Mouse (Mus musculus): Measurements from ENCODE around the gene Rbfox2.

Rbfox2 gene

DNA sequence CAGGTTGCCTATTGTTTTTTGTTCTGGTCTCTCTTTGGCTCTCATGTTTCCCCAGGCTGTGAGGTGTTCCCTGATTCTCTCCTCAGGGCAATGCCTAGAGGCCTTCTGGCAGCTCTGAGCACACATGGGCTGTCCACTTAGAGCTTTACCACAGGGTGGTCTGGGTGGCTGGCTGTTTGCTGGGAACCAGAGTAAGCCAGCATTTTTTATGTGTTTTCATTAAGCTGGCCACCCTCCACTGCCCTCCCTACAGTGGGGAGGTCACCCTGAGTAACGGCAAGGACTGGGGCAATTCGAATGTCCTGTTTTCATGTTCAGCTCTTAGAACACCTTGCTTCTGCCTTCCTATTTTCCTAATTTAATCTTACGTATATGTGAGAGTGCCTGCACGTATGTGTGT is 24.6 kb upstream of the Rbfox2 start:
- no peak for DNase-seq (ENCODE audit: low spot score)

DNA sequence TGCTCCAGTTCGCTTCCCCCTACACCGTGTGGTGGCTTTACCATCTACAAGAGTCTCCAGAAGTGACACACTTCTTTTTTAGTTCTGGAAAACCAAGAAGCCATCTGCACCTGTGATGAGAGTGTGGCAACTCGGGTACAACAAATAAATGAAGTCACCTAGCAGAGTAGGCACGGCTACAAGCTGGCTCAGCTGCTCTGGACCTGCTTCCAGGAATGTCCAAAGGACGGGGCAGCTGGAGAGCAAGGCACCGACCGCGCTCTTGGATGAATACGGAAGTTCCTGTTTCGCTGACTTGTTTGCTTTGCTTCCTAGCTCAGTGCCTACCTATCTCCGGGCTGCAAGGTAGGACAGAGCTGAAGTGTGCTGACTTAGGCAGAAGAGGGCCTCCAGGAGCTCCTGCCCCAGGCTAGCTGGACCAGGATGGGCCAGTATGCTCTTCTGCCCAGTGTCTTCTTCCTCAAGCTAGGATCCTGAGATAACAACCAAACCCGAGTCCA is 22.9 kb upstream of the Rbfox2 start:
- no peak for DNase-seq (ENCODE audit: low spot score)

DNA sequence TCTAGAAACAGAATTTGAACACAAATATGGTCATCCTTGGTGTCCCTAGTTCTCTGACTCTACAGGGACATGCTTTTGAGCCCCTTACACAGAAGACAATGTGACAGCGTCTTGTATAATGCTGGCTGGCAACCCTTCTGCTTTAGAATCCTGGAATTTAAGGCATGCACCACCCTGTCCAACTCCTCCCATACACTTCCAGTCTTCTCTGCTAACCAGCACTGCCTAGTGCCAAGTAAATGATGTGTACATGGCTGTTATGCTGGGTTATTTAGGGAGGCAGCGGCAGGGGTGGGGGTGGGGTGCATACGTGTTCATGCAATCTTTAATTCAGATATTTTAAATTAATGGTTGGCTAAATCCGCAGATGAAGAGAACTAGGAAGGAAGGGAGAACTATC is 19.6 kb upstream of the Rbfox2 start:
- DNase-seq (ENCODE audit: low spot score) = no peak

DNA sequence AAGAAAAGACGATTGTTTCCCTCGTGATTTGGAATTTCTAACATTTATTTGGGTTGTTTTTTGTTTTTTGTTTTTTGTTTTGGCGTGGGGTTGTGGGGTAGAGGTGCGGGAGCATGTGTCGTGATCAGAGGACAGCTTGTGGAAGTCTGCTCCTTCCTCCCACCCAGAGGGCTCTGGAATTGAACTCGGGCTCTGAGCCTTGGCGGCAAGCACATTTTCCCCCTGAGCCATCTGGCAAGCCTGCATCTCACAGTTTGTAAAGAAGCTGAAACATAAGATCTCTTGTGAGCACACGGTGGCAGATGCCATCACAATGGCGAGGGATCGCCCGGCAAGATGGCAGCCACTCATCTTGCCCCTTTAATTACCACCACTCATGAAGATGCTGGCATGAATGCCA is 17.6 kb upstream of the Rbfox2 start:
- no peak for DNase-seq (ENCODE audit: low spot score)

DNA sequence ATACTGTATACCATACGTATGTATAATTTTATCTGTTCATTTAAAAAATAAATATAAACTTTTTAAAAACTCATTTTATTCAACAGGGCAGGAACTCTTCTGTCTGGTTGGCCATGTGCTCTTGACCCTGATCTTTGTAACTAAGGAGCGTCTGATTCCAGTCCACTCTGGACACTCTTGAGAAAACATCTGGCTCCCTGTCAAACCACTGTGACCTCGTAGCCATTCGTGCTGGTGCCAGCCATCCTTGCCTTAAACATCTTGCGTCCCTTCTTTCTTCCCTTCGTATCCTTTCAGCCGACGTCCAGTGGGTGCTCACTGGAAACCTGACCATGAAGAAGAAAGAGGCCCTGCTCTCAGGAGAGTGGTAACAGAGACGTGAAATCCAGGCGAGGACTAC is 16.4 kb upstream of the Rbfox2 start:
- no peak for DNase-seq (ENCODE audit: low spot score)

DNA sequence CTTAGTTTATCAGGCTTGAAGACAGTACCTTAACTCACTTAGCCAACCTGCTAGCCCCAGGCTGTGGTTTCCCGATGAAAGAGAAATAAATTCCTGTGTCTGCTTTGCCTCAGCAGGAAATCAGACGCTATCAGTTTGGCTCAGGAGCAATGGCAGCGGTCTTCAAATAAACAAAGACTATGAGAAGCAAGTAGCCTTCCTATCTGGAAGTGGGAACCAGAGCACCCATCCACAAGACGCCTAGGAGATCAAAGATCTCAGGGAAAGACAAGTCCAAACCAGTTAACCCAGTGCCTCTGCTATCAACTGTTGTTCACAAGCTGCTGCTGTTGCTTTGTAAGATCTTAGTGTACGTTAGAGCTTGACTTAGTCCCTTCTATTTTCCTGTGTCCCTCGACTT is 6.9 kb upstream of the Rbfox2 start:
- DNase-seq (ENCODE audit: low spot score) = peak; percentile 32

DNA sequence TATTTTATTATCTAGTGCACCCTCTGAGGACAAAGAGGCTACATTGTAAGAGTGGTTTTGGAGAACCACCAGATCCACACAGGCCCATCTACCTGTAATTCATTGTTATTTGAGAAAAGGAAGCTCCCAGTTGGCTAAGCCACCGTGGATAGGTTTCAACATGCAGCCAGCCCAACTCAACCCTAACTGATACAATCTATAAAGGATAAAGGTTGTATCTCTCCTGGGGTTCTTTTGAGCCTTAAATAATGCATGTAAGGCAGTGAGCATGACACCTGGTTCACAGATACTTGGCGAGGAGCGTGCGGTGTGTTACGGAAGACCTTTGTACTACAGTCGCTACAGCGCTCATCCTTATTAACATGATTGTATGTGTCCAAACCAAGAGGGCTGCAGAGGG is 6.0 kb upstream of the Rbfox2 start:
- no peak for DNase-seq (ENCODE audit: low spot score)

DNA sequence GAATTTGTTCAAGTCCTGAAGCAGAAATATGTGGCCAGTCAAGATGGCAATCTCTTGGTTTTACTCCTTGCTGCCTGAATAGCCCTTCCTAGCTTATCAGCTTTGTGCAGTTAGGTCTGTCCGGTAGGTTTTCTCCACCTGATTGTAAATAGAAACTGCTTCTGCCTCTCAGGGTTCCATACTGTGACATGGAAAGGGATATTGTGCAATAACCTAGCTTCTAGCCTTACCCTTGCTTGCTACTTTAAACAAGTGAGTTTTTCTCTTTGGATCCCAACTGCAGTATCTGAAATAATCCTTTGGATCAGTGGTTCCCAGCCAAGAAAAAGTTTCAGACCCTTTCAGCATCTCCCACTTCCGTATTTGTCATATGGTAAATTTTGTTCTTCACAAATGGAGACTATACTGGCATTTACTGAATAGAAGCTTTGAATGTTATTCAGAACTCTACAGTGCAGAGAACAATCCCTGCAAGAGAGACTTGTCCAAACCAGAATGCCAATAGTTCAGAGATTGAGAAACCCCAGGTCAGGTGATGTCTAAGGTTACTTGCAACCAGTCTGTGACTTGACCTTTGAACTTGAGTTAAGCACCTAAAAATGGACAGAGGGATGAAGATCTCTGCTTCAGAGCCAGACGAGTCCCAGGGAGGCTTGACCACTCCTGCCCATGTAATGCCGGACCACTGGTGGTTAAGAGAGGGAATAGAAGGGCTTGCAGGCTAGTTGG is 1.1 kb upstream of the Rbfox2 start:
- DNase-seq (ENCODE audit: low spot score) = no peak

DNA sequence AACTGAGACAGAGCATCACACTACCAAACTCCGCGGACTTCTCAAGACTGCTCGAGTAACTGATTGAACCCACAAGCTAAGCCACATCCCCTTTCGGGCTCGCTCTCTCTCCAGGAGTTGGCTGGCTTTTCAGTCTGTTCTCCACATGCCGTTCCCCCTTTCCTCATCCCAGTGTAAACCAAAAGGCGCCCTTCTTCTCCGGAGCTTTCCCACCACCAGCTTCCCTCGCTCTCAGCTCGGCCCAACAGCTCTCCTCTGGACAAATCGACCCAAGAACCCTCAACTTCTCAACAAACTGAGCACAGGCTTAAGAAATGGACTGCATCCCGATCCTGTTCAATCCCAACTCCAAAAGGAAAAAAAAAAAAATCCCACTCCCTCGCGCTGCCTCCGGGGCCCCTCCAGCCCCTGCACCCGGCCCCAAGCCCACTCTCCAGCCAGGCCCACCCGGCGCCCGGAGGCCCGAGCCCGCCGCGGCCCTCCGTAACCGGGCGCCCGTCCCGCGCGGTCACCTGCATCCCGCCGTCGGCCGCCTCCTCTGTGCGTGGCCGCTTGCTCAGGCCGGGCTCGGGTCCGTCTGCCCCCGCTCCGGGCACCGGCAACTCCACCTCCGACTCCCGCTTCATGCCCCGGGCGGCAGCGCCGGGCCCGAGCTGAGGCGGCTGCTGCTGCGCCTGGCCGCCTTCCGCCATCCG is 805 bp downstream of the Rbfox2 start:
- peak; percentile 70 for DNase-seq (ENCODE audit: low spot score)

DNA sequence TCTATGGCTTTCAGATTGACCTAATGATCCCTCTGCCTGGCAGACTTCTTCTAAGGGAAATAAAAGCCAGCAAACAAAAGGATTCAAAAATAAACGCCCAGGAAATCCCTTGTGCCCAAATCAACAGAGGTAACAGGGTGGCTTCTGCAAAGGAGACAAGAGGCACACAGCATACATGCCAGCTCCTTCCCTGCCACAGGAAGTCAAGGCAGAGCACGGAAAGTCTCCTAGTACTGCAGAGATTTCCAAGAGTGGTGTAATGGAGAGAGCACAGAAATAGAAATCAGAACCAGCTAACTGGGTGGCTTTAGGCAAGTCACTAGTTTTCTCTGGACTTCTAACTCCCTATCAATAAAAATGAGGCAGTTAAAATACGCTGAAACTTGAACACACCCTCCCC is 1.8 kb downstream of the Rbfox2 start:
- peak; percentile 31 for DNase-seq (ENCODE audit: low spot score)

DNA sequence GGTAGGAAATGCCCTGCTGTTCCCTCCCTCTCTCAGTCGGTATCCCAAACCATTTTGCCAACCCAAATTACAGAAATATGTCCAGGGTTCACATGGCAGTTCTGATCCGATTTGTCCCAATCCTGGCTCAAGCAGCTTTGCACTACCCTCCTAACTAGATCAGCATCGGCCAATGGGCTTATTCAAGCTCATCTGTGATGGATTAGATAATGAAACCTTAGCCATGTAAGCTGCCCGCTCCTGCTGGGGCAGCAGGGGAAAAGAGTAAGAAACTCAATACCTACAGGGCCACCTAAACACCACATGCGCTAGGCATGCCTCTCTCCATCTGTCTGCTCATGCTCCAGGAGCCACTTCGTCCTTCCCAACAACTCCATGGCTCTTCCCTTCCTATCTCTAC is 5.7 kb downstream of the Rbfox2 start:
- DNase-seq (ENCODE audit: low spot score) = no peak

DNA sequence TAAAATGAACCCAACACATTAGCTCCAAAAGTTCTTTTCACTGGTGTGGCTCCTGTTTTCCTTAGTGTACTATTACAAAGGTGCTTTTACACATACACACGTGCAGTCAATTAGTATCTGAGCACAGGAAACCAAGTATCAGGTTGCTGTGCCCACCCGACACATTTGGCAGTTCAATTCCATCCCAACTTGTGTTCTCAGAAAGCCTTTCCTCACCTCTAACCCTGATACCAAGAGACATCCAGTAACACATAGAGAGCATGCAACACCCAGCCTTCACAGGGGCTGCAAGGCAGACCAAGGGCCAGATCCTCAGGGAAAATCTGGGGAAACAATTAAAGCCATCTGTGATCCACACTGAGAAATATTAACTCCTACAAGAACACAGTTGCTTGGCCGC is 8.2 kb downstream of the Rbfox2 start:
- DNase-seq (ENCODE audit: low spot score) = no peak

DNA sequence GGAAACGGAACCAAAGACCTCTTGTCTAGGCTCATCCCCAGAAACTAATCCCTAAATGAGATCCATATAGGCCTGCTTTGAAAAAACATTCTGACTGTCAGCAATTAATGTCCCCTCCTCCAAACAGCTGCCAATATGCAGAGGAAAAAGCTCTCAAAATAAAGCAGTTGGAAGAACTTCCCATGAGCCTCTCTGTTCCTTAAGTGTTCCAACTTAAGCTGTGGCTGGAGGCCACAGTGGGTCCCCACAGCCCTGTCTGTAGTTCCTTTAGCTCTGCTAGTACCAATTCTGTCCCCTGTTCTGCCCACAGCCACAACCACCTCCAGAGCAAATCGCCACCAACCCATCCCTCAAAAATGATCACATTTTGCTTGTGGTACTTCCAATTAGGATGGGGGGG is 10.2 kb downstream of the Rbfox2 start:
- no peak for DNase-seq (ENCODE audit: low spot score)

DNA sequence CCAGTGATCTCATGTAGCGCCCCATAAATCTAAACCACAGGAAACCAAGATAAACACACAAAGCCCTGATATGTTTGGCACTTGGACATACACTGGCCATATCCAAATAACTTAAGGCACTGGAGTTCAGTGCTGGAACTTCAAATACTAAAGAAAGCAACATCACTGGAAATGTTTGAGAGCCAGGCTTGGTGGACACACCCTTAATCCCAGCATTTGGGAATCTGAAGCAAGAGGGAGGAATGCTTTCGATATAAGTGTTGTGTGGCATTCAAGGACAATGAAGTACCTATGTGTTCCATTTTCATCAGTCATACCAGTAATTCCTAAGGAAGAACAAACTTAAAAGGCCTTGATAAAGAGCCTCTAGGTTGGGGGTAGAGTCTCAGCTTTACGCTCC is 13.3 kb downstream of the Rbfox2 start:
- DNase-seq (ENCODE audit: low spot score) = no peak

DNA sequence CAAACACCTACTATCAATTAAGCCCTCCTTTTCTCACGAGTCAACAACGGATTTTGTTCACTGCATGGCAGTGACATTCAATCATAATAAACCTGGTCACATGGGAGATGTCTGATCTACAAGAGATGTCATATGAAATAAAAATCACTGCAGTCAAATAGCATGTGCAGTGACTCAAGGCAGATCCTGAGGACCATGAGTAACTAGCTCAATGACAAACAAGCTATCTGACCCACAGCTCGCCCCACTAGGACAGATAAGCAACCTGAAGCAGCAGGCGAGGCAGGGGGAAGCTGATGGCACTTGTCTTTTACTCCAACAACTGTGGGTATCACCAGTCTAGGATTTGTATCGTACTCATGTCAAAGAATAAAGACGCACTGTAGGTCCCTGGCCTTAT is 14.4 kb downstream of the Rbfox2 start:
- DNase-seq (ENCODE audit: low spot score) = no peak

DNA sequence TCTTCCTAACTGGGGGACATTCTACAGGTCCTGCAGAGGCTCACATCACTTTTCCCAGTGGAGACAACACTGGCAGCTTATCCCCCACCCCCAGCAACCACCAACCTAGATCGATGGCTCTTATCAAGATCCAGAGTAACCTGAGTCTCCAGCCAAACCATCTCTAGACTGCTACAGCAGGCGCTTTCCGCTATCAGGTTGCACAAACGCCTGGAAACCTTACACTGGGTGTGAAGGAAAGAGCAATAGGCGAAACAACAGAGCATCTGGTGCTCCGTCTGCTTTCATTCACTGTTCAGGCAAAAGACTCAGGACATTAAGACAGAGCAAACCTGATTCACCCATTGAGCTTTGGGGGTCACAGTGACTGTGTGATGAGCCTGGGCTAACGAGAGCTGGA is 15.3 kb downstream of the Rbfox2 start:
- no peak for DNase-seq (ENCODE audit: low spot score)

DNA sequence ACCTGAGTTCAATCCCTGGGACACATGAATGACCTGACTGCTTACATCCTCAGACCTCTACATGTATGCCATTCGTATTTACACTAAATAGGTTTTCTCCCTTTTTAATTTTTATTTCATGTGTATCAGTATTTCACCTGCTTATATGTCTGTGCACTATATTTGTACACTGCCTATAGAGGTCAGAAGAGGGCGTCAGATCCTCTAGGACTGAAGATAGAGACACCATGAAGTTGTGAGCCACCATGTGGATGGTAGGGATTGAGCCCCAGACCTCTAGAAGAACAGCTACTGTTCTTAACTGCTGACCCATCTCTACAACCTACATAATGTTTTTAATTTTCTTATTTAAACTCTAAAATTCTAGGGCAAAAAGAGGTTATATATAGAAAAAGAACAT is 16.5 kb downstream of the Rbfox2 start:
- no peak for DNase-seq (ENCODE audit: low spot score)

DNA sequence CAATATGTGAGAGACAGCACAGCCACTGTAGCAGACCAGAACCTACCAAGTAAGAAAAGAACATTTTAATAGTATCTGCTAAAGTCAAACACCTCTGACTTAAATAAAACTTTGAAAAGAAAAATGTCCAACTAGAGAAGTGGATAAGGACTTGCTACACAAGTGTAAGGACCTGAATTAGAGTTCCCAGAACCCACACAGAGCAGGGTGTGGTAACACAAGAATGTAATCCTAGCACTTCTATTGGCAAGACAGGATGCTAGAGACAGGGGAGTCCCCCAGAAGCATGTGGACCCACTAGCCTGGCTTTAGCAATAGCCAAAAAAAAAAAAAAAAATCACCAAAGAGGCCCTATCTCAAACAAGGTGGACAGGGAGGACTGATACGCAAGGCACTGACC is 26.7 kb downstream of the Rbfox2 start:
- no peak for DNase-seq (ENCODE audit: low spot score)

DNA sequence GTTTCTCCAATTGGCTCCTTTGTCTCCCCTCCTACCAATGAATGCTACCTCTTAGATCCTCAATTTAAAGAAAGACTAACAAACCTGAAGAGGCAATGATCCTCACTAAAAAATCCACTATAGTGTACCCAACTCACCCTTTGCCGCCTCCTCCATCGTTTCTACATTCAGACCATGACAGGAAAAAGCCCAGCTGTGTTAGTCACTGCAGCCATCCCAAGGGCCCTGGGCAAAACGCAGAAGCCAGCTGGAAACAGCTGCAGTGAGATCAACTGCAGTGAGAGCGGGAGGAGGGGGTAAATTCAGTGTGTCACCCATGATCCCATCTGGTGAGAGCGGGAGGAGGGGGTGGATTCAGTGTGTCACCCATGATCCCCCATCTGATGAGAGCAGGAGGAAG is 28.0 kb downstream of the Rbfox2 start:
- peak; percentile 72 for DNase-seq (ENCODE audit: low spot score)

DNA sequence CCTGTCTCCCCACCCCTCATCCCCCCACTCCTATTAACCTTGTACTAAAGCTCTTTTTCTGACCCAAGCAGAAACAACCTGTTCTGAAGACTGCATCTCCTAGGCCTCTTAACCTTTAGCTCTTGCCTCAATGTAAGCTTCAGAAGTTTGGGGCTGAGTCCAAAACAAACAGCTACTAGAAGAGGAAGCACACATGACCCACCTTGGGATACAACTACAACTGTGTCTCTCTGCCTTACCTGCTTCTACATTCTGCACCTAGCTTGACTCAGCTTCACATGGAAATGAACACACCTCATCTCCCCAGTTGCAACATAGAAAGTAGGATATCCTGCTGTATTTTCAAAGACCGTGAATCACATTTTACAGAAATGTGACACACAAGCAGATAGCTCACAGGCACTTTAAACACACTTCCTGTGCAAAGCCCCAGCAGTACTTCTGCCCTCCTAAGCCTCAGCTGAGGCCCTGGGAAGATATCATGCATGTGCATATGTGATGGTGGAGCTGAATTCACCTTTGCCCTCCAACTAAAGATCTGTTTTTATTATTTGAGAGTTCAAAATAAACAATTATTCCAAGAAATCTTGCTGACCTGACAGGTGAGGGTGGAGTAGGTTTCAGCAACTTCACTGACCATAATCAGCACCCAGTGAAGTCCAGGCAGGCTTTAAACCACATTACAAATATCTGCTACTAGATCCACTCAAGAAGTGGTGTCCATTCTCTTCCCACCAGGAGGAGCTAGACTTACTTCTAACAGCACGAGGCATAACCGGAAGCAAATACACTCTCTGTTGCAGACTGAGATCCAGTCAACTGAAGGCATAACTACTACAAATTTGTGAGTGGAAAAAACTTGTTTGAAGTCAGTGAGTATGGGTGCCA is 29.7 kb downstream of the Rbfox2 start:
- peak; percentile 70 for DNase-seq (ENCODE audit: low spot score)

DNA sequence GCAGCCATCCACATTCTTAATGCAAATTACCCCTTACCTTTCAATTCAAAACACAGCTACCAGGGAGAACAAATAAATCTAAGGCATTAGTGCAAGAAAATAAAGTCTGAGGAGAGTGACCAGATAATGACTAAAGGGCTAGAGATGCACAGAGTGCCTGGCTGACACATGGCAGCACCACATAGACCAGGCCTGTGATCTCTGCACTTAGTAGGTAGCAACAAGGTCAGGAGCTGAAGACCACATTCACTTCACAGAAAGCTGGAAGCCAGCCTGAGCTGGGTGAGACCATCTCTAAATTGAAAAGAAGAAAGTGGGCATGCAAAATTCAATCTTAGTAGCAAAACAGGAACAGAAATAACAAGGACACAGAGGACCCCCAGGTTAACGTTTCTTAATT is 30.5 kb downstream of the Rbfox2 start:
- no peak for DNase-seq (ENCODE audit: low spot score)

DNA sequence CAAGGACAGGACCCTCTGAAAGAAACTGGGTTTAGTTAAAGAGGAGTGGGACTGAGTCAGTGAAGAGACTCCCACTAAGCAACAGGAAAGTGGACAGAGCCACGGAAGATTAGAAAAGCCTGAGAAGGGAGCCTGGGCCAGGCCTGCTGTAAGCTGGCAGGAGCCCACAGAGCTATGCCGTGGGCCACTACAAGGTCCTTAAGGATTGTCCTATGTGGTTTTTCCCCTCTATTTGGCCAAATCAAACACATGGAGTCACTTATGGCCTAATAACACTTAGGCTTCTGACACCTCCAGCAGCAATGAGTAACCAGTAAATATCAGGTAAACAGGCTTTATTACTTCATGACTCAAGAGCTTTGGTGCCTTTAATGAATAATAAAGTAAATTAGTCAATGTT is 31.2 kb downstream of the Rbfox2 start:
- DNase-seq (ENCODE audit: low spot score) = no peak

DNA sequence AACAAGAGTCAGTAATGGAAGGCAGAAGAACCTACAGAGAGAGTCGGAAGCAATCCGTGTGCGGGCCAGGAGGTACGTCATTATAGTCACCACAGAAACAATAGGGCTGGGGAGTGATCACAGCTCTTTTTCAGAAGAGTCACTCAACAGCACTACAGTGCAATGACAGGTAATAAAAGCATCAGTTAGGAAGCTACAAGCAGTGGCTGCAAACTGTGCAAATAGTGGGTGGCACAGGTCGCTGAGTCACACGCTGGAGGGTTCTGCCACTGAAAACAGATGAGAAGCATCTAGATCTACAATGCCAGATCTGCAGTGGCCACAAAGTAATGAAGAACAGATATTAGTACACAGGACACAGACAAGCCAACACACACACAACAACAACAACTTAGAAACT is 32.9 kb downstream of the Rbfox2 start:
- DNase-seq (ENCODE audit: low spot score) = no peak
